Mouse (Mus musculus) bone marrow macrophage, adult 2 months (primary cell): ENCODE results near the gene Dennd2c. TPM values are rescaled to one million over a fixed set of nuclear protein-coding genes. Genes with fewer than 3 reads are reported as not detected.
A peak's percentile ranks its signal among the peaks of the same experiment; 100 is the strongest.

Experiments
- H3K27ac ChIP-seq: 2 replicates; pipeline ENCODE4 v1.5.1; 2012; ENCODE audit warnings: low read depth, low read length; ENCODE audit not compliant: insufficient read depth
- H3K4me1 ChIP-seq: 2 replicates; pipeline ENCODE4 v1.6.1; 2012; ENCODE audit warnings: low read length; ENCODE audit not compliant: control insufficient read depth, insufficient read depth
- H3K4me3 ChIP-seq: 2 replicates; pipeline ENCODE4 v1.5.1; 2012; ENCODE audit warnings: mild to moderate bottlenecking, low read length, moderate library complexity; ENCODE audit not compliant: insufficient read depth
- CTCF ChIP-seq: IDR thresholded peaks from 2 replicates; pipeline ENCODE4 v1.5.1; 2012; ENCODE audit warnings: low read depth, mild to moderate bottlenecking, low read length, moderate library complexity
- POLR2A ChIP-seq: IDR thresholded peaks from 2 replicates; pipeline ENCODE4 v1.6.1; 2012; ENCODE audit warnings: mild to moderate bottlenecking, low read depth, low read length, borderline replicate concordance
- polyA plus RNA-seq: library from polyadenylated mRNA; stranded (reverse); fragments of >200 nt; gene quantifications from 2 replicates; pipeline ENCODE4 v1.2.4, GENCODE M21; 2012; ENCODE audit not compliant: missing spikeins, insufficient read depth, insufficient read length

Dennd2c gene
- polyA plus RNA-seq, 1 experiment, result 6.0 TPM

DNA sequence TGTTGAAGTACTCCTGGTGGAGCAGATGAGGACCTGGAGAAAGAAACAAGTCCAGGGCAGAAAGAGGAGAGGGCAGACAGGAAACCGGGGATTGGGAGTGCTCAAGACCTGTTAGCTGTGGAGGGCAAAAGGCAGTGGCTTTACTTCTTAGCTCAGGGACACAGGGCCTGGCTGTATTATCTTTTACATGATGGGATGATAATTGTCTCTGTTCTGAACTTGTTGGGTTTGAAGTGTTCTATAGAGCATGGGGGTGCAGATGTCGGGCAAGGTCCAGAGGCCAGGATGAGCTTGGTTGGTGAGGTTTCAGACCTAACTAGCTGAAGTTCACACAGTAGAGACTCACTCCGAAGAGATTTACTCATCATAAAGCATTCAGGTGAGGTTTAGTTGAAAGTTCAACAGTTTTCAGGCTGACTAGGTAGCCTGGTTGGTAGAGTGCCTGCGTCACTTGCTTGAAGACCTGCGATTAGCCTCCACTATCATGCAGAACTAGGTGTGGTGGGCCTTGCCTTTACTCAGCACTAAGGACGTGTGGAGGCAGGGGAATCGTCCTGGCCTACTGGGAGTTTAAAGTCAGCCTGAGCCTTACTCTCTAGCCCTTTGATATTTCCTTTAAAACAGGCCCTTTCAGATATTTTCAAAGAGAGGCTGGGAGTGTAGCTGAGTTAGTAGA is 5.3 kb downstream of the Dennd2c start:
- Histone ChIP-seq H3K4me3 (no peak overlapping the region), H3K27ac (no peak overlapping the region), H3K4me1 (peaks cover 12% of the 10 kb centered on the region)
- TF ChIP-seq CTCF (no peak), POLR2A (no peak)

DNA sequence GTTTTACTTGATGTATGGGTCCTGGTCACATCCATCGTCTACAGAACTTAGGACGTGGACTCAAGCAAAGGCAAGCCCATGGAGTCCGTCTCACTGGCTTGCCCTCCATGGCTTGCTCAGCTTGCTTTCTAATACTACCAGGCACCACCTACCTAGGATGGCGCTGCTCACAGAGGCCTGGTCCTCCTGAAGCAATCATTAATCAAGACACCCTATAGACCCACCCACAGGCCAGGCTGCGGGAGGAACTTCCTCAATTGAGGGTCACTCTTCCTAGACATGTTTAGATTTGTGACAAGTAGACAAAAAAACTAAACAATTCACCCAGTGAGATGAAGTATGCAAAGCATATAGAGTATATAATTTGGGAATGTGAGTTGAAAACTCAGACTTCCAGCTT is 9.8 kb downstream of the Dennd2c start:
- Histone ChIP-seq H3K4me3 (no peak overlapping the region), H3K27ac (no peak overlapping the region), H3K4me1 (peaks cover 15% of the 10 kb centered on the region)
- no peak for TF ChIP-seq CTCF
- no peak for TF ChIP-seq POLR2A

DNA sequence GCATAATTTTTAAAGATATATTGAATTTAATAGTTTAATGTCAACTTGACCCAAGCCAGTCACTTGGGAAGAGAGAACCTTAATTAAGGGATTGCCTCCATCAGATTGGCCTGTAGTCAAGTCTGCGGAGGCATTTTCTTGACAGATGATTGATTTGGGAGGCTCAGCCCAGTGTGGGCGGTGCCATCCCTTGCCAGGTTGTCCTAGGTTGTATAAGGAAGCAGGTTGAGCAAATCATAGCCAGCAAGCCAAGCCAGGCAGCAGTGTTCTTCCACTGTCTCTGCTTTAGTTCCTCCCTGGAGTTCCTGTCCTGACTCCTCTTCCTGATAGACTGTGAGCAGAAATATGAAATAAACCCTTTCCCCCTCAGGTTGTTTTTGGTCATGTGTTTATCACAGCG is 21.2 kb downstream of the Dennd2c start:
- Histone ChIP-seq H3K4me3 (no peak overlapping the region), H3K27ac (peak overlapping the region; percentile 1), H3K4me1 (peaks cover 29% of the 10 kb centered on the region)
- no peak for TF ChIP-seq POLR2A
- TF ChIP-seq CTCF, result no peak

DNA sequence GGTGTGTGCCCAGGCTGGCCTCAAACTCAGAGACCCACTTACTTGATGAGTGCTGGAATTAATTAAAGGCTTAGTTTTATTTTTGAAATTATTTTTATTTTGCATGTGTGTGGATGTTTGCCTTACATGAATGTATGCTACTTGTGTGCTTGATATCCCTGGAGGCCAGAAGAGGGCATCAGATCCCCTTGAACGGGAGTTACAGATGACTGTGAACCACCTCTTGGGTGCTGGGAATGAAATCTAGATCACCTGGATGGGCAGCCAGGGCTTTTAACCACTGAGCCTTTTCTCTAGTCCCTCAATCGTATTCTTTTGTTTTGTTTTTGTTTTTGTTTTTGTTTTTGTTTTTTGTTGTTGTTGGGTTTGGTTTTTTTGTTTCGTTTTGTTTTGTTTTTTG is 23.7 kb downstream of the Dennd2c start:
- Histone ChIP-seq H3K4me1 (peaks cover 41% of the 10 kb centered on the region), H3K27ac (no peak overlapping the region), H3K4me3 (no peak overlapping the region)
- TF ChIP-seq CTCF (no peak), POLR2A (no peak)

DNA sequence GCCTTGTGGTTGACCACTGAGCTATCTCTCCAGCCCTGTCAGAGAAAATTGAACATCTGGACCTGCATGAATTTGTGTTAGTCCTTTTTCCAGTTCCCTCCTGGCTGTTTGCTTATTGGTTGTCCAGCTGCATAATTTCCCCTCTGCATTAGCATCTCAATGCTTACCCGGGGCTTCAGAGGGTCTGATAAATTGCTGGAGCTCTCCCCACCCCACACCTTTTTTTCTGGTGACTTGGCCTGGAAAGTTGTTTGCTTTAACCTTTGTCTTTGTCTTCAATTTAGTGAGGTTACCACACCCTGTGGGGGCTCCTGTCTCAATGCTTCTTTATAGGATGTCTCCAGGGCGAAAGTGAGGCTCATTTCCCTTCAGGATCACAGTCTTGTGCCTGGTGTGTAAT is 24.8 kb downstream of the Dennd2c start:
- Histone ChIP-seq H3K4me3 (no peak overlapping the region), H3K4me1 (peaks cover 40% of the 10 kb centered on the region), H3K27ac (no peak overlapping the region)
- TF ChIP-seq CTCF (no peak), POLR2A (no peak)

DNA sequence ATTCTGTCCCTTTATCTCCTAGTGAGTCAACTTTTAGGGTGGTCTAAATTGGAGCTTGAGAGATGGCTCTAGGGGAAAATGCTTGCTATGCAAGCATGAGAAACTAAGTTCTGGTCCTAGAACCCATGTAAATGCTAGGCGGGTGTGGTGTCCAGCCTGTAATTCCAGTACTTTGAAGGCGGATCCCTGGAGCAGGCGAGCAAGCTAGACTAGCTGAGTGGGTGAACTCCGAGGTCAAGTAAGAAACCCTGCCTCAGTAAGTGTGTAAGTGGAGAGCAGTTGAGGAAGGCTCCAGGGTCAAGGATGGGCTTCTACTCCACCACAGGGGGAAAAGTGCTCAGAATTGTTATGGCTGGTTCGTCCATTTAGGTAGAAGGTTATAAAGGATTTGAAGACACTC is 25.3 kb downstream of the Dennd2c start:
- Histone ChIP-seq H3K4me3 (no peak overlapping the region), H3K27ac (no peak overlapping the region), H3K4me1 (peaks cover 35% of the 10 kb centered on the region)
- no peak for TF ChIP-seq CTCF
- no peak for TF ChIP-seq POLR2A

DNA sequence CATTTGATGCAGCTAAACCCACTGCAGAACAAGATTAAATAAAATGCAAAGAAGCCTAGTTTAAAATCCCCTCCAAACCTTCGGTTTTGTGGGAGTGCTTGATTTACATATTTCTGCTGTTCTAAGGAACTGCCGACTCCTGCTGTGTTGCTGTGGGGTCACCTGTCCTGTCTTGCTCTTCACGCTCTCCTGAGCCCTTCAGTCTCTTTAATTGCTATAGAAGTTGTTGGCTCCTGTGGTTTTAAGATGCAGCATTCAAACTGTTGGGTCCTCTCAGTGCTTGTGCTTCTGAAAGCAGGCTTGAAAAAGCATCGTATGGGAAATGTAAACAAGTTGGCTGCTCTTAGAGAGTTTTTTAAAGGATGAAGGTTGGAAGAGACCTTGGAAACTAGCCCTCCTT is 25.8 kb downstream of the Dennd2c start:
- Histone ChIP-seq H3K4me3 (no peak overlapping the region), H3K4me1 (peaks cover 33% of the 10 kb centered on the region), H3K27ac (no peak overlapping the region)
- no peak for TF ChIP-seq POLR2A
- no peak for TF ChIP-seq CTCF

DNA sequence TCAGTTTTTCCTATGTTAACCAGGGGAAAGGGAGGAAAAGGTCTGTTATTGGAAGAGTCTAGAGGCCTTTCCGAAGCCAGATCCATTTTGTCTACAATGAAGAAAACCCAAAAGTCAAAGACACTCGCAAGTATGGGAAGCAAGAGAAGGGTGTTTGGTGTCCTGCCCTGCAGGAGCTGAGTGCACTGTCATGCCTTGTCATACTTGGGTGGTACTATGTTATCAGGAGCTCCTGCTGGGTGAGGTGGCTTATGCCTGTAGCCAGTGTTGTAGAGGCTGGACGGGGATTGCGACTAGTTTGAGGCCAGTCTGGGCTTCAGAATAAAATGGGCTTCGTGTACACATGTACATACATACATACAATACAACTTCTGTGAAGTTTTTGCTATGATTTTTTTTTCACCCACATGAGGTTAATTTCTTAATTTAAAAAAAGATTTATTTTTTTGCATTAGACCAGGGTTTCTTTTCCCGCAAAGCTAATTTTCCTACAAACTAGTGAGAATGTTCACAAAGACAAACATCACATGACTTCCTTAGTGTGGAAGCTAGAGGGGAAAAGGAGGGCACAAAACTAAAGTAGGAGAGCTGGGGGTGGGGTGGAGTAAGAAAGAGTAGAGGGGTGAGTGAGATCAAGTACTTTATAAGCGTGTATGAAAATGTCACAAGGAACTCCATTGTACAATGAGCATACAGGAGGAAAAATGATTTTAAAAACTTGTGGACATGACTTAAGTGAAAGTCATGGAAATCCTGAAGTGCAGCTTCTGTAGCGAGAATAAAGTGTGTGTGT is 27.2 kb downstream of the Dennd2c start:
- H3K27ac ChIP-seq, result peak overlapping the region; percentile 84
- no peak for TF ChIP-seq POLR2A
- no peak for TF ChIP-seq CTCF
- peaks cover 25% of the 10 kb centered on the region for H3K4me1 ChIP-seq
- peak overlapping the region; percentile 39 for H3K4me3 ChIP-seq

DNA sequence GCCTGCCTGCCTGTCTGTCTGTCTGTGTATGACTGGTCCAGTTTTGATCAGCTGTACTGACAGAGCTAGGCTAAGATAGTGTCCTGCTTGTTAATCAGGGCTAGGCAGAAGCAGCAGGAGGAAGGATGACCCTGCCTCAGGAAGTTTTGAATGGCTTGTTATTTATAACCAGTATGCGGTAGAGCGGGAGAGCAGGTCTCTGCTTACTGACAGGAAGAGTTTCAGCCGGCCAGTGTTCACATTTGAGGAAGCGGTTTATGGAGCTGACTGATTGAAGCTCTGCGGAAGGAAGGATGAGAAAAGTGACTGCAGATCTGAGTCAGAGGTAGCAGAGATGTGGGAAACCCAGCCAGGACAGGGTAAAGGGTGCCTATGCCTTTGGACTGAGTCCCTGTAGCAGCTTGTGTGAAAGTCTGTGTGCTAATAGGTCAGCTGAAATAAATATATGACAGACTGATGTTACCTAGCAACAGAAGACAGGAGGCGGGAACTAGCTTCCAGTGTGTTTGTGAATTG is 27.9 kb downstream of the Dennd2c start:
- Histone ChIP-seq H3K4me3 (peak overlapping the region; percentile 39), H3K27ac (peak overlapping the region; percentile 84), H3K4me1 (peaks cover 25% of the 10 kb centered on the region)
- TF ChIP-seq CTCF (no peak), POLR2A (no peak)

DNA sequence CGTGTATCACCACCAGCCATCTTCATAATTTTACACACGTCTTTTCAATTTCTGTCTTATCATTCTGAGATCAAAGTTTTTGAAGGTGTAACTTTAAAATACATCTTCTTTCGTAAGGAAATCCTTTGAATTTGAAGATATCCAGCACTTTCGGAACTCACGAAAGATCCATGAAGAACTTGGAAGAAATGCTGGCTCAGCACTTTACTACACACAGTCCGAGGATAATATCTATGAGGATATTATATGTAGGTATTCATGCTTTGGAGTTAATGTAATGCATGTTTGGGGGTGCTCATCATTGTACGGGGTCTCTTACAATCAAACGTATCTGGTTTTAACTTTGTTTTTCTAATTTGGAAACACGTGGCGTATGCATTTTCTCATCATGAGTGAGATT is 30.7 kb downstream of the Dennd2c start:
- no peak overlapping the region for H3K27ac ChIP-seq
- H3K4me3 ChIP-seq, result no peak overlapping the region
- no peak for TF ChIP-seq POLR2A
- peaks cover 22% of the 10 kb centered on the region for H3K4me1 ChIP-seq
